Mouse (Mus musculus): ENCODE measurements around the gene Ankrd33b.

Gene Ankrd33b

DNA sequence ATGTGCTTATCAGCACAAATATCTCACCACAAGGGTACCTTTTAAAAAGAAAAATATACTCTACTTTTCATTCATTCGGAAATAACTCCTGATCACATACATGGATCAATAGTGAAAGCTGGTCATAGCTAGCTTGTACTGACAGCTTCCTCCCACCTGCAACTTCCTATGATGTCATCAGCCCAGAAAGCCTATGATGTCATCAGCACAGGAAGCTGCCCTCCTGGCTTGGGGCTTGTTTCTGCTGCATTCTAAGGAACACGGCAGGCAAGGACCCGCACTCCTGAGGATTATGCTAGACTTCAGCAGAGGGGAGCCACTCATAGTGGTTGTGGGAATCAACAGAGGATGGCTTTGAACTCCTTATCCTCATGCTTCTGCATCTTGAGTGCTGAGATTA is 63.2 kb downstream of the Ankrd33b start:
- DNase-seq (ENCODE audit: low spot score): no peak

DNA sequence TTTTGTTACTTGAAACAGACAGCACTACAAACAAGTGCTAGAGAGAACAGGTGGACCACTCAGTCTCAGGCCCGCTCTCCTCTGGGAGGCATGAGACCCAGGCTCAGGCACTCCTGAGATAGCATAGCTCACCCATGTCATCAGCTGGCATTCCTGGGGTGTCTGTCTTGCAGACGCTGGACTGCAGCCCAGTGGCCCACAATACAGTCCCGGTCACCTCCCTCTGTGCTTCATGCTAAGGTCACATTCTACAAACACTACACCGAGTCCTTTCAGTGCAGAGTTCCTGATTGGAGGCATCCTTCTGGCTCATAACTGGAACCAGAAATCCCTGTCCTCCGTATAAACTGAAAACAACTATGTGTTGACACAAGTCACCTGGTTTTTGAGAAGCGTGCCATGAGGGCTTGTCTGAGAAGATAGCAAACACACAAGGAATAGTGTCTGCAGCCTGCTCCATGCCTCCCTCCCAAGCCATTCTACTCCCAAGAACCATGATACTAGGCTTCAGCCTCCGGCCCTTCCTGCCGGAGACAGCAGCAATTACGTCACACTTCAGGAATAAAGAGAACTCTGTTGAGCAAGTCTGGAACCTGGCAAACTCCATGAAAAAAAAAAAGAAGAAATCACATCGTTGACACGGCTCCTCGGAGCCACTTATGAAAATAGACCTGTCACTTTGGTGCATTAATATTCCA is 65.1 kb downstream of the Ankrd33b start:
- DNase-seq (ENCODE audit: low spot score): no peak

DNA sequence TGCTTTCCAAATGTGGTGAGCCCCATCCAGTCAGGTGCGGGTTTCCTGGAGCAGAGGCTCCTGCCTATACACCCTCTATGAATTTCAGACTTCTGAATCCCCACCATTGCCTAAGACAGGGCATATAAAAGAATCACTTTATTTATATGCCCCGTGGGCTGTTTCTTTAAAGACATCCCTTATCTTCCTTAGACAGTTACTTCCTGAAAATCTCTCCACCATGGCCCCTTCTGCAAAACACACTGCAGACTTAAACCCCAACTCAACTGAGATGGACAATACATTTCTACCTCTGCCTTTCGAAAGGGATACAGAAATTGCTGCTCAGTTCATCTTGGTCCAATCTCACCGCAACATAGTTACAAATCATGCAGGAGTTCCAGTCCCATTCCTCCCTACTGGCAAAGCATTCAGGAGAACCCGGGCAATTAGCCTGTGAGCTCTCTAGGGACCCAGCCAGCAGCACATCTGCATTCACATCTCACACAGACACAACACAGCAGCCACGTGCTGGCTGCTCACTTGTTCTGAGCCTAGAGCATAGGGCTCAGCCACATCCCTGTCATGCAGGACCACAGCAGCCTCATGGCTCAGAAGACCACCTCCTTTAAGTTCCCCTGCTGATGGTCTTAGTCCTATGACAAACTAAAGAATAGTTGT is 68.1 kb downstream of the Ankrd33b start:
- no peak for DNase-seq (ENCODE audit: low spot score)

DNA sequence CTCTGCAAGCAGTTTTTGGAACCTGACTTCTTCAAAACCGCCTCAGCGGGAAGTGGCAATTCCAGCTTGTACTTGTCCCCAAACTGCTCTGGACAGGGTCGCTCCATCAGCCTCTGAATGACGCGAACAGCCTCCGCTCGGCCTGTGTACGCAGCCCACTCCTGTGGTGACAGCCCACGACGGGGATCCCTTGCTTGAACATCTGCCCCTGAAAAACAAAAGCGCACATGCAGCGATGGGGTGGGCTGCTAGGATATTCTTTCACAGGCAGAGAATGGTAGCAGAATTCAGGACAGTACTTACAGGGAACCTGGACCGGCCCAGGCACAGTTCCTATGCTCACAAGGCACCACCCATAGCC is 69.8 kb downstream of the Ankrd33b start:
- no peak for DNase-seq (ENCODE audit: low spot score)

DNA sequence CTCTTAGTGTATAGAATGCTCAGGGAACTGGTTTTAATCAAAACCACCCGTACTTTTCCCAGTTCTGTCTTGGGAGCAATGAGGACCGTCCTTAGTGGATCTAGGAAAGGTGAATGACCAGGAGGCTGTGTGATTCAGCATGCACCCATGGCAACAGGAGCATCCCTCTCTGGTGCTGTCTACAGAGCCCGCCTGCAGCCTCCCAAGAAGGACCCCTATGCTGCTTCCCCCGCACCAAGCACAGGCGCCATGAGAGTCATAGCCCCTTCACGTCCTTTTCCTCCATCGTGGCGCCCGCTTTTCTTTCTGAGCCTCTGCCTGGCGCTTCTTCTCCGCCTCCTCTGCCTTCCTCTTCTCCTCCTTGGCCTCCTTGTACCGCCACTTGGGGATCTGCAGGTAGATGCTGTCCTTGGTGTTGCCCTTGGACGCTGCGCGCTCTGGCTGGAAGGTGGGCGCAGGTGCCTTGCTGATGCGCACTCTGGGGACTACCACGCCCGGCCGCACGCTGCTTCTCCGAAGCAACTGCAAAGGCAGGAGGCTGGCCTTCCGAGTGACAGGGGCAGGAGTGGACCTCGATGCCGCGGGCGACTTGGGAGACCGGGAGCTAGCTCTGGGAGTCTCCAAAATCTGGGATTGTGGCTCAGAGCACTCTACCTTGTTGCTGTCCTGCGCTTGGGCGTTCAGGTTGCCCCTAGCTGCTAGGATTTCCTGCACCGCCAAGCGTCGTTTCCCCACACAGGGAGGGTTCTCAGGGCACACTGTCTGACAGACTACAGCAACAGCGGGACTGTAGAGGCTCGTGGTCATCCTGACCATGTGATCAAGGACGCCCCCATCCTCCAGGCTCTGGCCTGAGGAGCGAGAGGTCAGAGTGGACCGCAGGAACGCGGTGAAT is 70.4 kb downstream of the Ankrd33b start:
- DNase-seq (ENCODE audit: low spot score): no peak

DNA sequence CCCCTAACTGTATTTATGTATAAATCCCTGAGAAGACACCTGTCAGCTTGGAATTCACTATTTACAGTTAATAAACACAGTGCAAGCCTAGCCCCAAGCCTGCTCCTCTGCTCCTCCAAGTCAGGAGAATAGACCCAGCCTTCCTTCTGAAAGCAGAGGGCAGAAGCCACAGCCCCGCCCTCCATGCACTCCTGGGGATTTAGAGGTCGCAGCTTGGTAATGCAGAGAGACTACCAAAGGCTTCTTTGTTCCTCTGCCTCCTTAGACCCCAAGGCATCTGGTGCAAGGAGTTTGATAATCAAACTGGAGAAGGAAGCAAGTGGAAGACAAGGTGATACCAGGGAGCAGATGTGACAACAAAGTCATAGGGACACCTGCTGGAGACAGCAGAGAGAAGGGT is 73.2 kb downstream of the Ankrd33b start:
- no peak for DNase-seq (ENCODE audit: low spot score)

DNA sequence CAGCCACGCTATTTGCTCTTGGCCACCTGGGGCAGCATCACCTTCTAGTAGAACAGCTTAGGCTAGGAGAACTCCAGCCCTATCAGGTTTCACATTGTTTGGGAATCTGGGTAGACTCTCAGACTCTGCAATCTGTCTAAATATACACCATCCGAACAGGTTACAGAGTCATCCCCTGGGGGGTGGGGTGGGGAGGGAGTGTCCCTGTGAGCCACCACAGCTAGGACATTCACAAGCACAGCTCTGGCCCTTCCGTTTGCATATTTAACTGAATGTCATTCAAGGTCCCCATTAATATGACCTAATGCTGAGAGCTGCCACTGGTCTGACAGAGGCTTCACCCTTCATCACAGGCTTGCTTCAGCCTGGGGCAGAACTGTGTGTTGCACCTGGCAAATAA is 74.9 kb downstream of the Ankrd33b start:
- DNase-seq (ENCODE audit: low spot score): no peak

DNA sequence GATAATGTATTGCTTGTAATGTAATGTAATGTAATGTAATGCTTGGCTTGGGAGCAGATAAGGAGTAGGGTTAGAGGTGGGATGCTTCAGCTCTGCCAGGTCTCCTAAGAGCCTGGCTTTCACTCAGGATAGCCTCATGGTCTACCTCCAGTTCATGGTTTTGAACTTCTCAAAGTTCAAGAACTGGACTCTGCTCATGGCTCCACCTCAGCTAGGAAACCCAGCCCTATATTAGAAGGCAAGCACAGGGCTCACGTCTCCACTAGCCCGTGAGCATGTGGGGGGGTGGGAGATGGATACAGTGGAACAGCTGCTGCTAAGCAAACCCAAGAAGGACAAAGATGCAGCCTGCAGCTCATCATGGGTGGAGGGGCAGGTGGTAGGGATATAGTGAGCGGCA is 81.8 kb downstream of the Ankrd33b start:
- DNase-seq (ENCODE audit: low spot score): no peak

DNA sequence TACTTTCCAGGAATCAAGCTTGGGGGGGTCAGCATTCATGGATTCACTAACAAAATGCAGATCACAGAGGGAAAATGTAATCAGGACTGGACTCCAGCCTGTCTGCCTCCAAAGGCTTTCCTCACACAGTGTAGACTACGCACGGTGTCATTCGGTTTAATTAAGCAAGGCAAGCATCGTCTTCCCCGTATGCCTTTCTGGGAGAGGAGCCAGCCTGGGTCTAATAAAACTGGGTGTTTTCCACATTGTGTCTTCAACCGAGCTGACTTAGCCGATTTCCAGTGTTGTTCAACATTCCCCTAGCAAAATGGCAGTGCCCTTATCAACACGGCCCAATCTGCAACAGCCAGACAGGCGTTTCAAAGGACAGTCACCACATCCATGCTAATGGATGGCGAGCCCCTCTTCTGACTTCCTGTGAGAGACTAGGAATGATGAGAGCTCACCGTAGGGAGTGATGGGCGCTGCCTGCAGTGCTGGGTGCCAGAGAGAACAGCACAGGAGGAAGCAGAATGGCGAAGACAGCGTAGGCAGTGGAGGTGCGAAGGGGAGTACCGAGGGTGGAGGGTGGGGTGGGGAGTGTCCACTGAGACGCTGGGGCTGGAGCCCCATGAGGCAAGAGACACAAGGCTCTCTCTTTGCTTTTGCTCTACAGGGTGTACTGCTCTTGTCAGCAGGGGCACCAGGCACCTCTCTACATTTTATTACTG is 82.4 kb downstream of the Ankrd33b start:
- DNase-seq (ENCODE audit: low spot score): peak; percentile 53

DNA sequence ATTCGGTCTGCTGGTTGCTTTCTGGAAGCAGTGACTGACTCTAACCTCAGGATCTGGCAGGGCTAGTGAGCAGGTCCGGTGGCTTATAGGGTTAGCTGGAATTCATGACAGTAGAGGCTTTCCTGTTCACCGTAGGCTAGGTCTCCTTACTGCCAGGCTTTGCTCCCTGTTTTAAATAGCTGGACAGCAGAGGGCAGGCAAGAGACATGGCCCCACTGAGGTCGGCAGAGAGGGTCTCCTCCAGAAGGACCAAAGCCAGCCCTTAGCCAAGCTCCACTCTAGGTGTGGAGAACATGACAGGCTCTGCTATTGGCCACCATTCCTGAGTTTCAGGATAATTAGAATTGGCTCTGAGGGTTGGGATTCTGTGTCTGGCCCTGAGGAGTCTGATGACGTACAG is 83.4 kb downstream of the Ankrd33b start:
- DNase-seq (ENCODE audit: low spot score): no peak

DNA sequence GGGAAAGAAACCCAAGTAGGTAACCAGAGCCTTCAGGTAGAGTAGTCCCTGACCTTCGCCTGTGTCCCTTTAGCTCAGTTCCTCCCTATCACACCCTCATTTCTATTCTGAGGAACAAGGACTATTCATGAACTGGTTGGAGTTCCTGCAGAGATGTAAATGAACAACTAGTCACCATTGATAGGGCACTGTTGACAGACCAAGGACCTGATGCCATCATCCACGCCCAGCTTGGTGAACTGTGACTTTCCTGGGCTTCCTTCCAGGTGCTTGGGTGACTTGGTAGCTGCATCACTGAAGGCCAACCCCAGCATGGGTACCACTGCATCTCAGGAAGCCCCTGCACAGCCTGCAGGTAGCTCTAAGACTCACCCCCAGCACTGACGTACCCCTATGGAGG is 85.2 kb downstream of the Ankrd33b start:
- DNase-seq (ENCODE audit: low spot score): no peak

DNA sequence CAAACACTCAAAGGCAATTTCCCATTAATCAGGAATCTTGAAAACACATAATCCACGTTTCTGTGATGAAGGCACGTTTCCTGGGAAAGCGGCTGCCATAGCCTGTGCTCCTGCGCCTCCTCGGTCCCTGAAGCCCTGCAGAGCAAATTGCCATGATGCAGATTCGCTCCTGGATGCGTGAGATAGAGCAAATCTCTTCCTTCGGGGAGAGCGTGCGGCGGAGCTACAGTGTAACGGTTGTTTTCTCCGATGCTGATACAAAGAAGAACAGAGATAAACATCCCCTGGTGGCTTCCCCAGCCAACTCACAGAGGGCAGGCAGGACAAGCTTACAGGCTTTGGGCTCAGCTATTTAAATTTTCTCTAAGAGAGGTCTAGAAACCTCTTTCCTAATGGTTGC is 85.7 kb downstream of the Ankrd33b start:
- DNase-seq (ENCODE audit: low spot score): no peak

DNA sequence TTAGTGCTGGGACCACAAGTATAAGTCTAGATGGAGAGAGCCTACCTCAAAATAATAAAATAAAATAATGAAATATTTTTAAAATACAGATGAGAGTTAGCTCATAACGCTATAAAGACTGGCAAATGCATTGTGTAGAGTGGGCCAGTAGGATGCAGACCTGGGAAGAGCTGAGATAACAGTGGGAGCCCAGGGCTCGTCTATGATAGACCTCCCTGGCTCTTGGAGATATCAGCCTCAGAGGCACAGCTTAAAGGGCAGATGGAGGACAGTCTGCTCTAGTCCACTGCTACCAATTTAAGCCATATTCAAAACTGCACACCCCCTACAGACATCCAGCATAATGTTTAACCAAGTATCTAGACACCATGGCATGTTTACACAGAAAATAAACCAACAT is 86.8 kb downstream of the Ankrd33b start:
- DNase-seq (ENCODE audit: low spot score): no peak

DNA sequence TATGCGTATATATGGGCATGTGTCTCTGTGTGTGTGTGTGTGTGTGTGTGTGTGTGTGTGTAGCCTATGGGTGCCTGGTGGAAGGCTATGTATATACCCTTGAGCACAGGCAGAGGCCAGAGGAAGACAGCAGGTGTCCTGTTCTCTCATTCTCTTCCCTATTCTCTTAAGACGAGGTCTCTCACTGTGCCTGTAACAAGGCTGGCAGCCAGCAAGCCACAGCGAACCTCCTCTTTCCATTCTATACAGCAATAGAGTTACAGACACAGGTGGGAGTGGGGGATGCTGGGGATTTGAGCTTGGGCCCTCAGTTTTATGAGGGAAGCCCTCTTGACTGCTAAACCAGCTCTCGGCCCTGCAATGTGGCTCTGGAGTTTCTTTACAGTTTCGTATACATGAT is 87.5 kb downstream of the Ankrd33b start:
- no peak for DNase-seq (ENCODE audit: low spot score)

DNA sequence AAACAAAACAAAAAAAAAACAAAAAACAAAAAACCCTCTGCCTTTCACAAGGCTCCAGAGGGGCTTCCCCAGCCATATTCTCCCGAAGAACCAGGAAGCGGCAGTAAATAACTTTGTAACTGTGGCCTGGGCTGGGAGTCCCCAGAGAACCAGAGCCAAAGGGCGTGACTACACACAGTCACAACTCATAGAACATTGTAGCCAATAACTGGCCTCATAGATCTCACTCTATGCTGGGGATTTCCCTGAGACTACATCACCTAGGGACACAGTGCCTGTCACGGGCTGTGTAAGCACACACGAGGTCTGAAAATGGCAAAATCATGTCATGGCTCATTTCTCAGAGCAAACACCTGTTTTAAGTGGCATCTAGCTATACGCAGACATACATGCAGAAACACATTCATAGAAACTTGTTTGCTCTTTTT is 87.9 kb downstream of the Ankrd33b start:
- no peak for DNase-seq (ENCODE audit: low spot score)

DNA sequence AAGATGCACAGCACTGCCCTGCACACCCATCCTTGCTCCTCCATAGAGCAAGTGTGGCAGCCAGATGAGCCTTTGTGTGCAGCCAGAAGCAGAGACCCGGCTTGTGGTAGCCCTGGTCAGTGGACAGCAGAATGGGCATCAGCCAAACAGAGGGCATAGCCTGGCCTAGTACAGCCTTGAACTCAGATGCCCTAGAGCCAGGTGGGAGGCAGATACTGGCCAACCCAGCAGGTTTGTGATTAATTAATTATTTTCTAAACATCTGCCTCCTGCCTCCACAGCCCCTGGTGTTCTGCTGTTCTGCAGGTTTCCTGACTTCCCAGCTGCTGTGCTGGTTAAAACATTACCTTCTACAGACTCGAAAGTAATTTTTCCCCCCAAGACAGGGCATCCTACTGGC is 88.4 kb downstream of the Ankrd33b start:
- no peak for DNase-seq (ENCODE audit: low spot score)

DNA sequence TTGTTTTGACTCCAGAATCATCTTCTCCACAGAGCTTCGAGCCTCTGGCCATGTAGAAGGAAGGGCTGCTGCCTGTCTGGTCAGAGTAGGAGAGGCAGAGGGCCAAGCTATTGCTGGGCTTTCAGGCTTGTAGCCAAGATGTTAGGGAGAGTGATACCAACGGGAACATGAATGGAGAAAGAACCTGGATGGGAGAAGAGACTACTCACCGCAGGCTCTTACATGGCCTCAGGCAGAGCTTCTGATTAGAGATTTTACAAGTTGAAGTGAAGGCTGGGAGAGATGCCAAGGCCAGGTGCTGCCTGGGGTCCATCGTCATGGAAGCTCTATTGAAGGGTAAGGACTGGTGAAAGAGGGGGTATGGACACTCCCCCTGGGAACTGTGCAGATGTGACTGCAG is 89.4 kb downstream of the Ankrd33b start:
- no peak for DNase-seq (ENCODE audit: low spot score)

DNA sequence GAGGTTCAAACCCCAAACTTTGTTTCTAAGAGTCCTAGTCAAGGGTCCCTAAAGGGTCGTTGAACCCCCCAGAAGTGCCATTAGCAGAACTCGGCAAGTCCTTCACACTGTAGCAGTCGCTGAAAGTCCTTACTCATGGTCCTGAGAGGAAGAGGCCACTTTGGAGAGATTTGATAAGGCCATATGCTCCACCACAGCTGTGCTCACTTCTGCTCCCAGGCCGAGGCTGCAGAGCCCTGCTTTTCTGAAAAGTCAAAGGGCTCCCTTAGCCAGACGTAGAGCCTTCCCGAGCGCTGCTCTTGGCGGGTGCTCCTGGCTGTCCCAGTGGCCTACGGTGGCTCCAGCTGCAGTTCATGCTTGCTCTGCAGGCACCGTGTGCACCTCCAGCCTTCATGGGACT is 94.0 kb downstream of the Ankrd33b start:
- no peak for DNase-seq (ENCODE audit: low spot score)

DNA sequence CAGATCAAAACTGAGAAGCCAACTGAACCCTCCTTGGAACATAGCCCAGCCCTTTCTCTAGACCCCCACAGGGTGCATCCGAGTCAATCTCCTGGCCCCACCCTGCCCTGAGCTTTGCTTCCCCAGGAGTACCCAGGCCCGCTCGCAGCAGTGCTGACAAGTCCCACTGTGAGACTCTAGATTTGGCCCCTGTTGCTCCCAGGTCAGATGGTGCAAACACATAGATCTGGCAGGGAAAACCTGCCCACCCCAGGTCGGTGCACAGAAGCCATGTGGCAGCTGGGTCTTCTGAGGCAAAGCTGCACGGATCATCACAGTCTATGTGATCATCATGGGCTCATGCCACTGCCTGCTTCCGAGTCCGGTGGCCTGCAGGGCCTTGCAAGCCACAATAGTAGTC is 94.8 kb downstream of the Ankrd33b start:
- DNase-seq (ENCODE audit: low spot score): no peak

DNA sequence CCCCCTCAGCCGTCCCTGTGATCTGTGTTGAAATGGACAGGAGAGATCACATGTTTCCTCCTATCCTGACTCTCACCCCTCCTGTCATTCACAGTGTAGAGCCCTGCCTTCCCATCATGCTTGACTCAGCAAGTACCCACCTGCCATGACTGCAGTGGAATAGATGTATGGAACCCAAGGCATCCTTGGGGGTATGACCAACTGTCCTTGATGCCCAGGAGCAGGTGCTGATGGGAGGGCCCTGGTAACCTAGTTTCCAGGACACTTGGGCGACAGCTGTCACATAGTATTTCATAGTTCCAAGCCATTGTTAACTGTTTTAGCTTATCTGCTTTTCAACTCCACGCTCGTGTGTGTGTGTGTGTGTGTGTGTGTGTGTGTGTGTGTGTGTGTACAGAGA is 98.0 kb downstream of the Ankrd33b start:
- no peak for DNase-seq (ENCODE audit: low spot score)

DNA sequence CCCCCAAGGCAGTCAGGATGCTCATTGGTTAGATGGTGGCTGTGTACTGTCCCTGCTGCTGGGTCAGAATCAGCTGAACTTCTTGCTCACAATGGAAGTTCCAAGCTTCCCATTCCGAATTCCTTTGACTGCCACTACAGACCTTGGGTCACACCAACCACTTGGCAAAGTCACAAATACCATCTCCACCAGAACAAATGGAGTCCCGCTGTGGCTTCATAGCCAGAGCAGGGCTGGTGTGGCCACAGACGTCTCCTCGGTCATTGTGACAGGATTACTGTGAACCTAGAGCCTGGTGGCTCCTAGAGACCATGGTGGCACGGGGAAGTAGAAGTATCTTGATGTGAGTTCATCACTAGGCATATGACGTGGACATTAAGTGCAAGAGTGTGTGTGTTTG is 99.4 kb downstream of the Ankrd33b start:
- no peak for DNase-seq (ENCODE audit: low spot score)

DNA sequence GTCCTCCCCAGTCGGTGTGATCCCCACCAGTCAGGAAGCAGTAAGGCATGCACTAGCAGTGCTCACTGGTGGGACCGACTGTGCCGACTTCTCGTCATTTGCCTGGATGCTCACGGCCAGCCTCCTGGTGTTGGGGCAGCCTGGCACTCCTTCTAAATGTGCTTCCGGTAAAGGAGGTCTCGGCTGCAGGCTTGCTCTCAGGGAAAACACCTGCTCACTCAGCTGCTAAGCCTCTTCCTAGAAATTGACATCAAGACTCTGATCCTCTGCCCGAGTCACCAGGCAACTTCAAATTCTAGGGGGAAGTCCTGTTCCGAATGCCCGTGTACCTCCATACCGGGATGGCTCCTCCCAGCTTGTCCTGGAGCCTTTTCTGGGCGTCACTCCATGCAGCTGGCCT is 101.7 kb downstream of the Ankrd33b start:
- DNase-seq (ENCODE audit: low spot score): no peak

DNA sequence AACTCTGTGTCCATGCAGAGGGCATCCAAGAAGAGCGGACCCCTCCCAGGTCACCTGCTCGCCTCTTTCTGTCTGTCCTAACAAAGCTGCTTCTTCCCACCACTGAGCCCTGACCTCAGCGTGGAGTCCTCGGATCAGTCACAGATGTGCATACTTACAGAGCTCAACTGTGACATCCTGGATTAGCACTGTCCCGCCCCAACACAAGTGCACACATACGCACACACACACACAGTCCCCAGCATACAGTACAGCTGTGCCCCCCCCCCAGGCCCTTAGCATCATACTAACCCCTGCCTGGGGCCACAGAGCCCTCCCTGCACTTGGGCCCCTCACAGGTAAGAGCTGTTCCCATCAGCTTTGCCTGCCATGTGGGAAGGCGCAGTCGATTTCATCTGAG is 102.1 kb downstream of the Ankrd33b start:
- no peak for DNase-seq (ENCODE audit: low spot score)
